Comparison of ENCODE assay signal across 11 mouse cellular contexts in genomic region chr6:91752884-91753283, GRCm38 (mm10).
A peak's percentile ranks its signal among the peaks of the same experiment; 100 is the strongest.
DNase-seq lines count a peak whose midpoint lies in the region; ATAC-seq lines count a peak whose summit lies in the region.
"Had no signal": no experiment of that assay in that cellular context is flagged by ENCODE, and none has a peak within 500 bp of the region (broad histone marks: within the 10 kb centered on the region; RNA-seq: fewer than 3 reads in every experiment).

No protein-coding gene starts in this region.

- H3K27ac ChIP-seq in heart, embryonic 14.5 days (replicated peaks in 1 of 2; ENCODE audit: control insufficient read depth in 1 of 2, insufficient read depth in 1 of 2, low read depth in 2 of 2, low read length in 2 of 2): 0 out of 4 replicates have a peak overlapping the region, but pooled peaks of 1 of the 2 experiments have one; percentile 14
- no peak overlapping the region for H3K27ac ChIP-seq in heart, embryonic 12.5 days (ENCODE audit: poor library complexity, severe bottlenecking)
- peak overlapping the region; percentile 24; the same call in 1 of the 2 replicates for H3K27ac ChIP-seq in neural tube, embryonic 15.5 days (replicated peaks)
- no peak overlapping the region for H3K27ac ChIP-seq in forebrain, embryonic 13.5 days
- H3K27ac ChIP-seq: neural tube, embryonic 12.5 days had no signal

- peaks cover 10 to 11% of the 10 kb centered on the region in 2 experiments; a peak in 2 of 4 replicates for H3K4me1 ChIP-seq in heart, embryonic 14.5 days (ENCODE audit: control insufficient read depth in 2 of 2, insufficient read depth in 2 of 2, low read length in 2 of 2)
- H3K4me1 ChIP-seq in heart, embryonic 12.5 days (replicated peaks): peaks cover 22% of the 10 kb centered on the region
- H3K4me1 ChIP-seq in neural tube, embryonic 15.5 days: peaks cover 4% of the 10 kb centered on the region; the same call in 1 of the 2 replicates
- H3K4me1 ChIP-seq in forebrain, embryonic 13.5 days: 0 out of 2 replicates have a peak, but pooled peaks cover 3% of the 10 kb centered on the region
- H3K4me1 ChIP-seq: neural tube, embryonic 12.5 days had no signal

- 59% methylated on average over 8 of the region's 8 CpGs for WGBS in heart, embryonic 14.5 days
- WGBS in heart, embryonic 12.5 days: 68% methylated on average over 8 of the region's 8 CpGs
- 53% methylated on average over 8 of the region's 8 CpGs for WGBS in neural tube, embryonic 15.5 days
- 66% methylated on average over 8 of the region's 8 CpGs for WGBS in forebrain, embryonic 13.5 days

- H3K9ac ChIP-seq in heart, embryonic 14.5 days (ENCODE audit: low read length): no peak overlapping the region
- no peak overlapping the region for H3K9ac ChIP-seq in heart, embryonic 12.5 days
- no peak overlapping the region for H3K9ac ChIP-seq in neural tube, embryonic 15.5 days (replicated peaks)
- H3K9ac ChIP-seq in forebrain, embryonic 13.5 days: no peak overlapping the region
- H3K9ac ChIP-seq: neural tube, embryonic 12.5 days had no signal

- no peak overlapping the region for H3K4me3 ChIP-seq in heart, embryonic 14.5 days (ENCODE audit: control insufficient read depth in 1 of 2, insufficient read depth in 1 of 2, low read depth in 1 of 2, low read length in 2 of 2)
- no peak overlapping the region for H3K4me3 ChIP-seq in heart, embryonic 12.5 days
- no peak overlapping the region for H3K4me3 ChIP-seq in neural tube, embryonic 15.5 days (replicated peaks)
- H3K4me3 ChIP-seq in forebrain, embryonic 13.5 days: no peak overlapping the region
- H3K4me3 ChIP-seq: embryonic facial prominence, embryonic 13.5 days; neural tube, embryonic 12.5 days had no signal

- no peaks in the 10 kb centered on the region for H3K27me3 ChIP-seq in heart, embryonic 14.5 days (ENCODE audit: control insufficient read depth, insufficient read depth, low read length)
- H3K27me3 ChIP-seq in heart, embryonic 12.5 days (replicated peaks): no peaks in the 10 kb centered on the region
- H3K27me3 ChIP-seq in neural tube, embryonic 15.5 days (replicated peaks): no peaks in the 10 kb centered on the region
- no peaks in the 10 kb centered on the region for H3K27me3 ChIP-seq in forebrain, embryonic 13.5 days
- H3K27me3 ChIP-seq: embryonic facial prominence, embryonic 13.5 days; neural tube, embryonic 12.5 days had no signal

- 0 out of 2 replicates have a peak, but pooled peaks have one; percentile 23 for ATAC-seq in heart, embryonic 14.5 days (ENCODE audit: insufficient number of reproducible peaks, insufficient read depth, low FRiP score, low read depth)
- no peak for ATAC-seq in heart, embryonic 12.5 days (ENCODE audit: insufficient number of reproducible peaks, low FRiP score)
- ATAC-seq in neural tube, embryonic 15.5 days (ENCODE audit: low FRiP score): no peak
- no peak for ATAC-seq in forebrain, embryonic 13.5 days

- H3K9me3 ChIP-seq in heart, embryonic 14.5 days (ENCODE audit: control insufficient read depth, low read length): no peaks in the 10 kb centered on the region
- no peaks in the 10 kb centered on the region; the same call in 1 of the 2 replicates for H3K9me3 ChIP-seq in heart, embryonic 12.5 days (replicated peaks)
- H3K9me3 ChIP-seq in neural tube, embryonic 15.5 days (replicated peaks): no peaks in the 10 kb centered on the region
- no peaks in the 10 kb centered on the region for H3K9me3 ChIP-seq in forebrain, embryonic 13.5 days (replicated peaks)
- H3K9me3 ChIP-seq: embryonic facial prominence, embryonic 13.5 days had no signal

- DNase-seq in lung, postnatal 10 days: peak; percentile 24
- no peak for DNase-seq in lung, postnatal 25 days (ENCODE audit: low spot score)
- peak; percentile 61 for DNase-seq in heart, postnatal 4 days
- DNase-seq: cerebellum, adult 2 months; thymus, postnatal 14 days had no signal

- peaks cover 95% of the 10 kb centered on the region for H3K36me3 ChIP-seq in heart, embryonic 14.5 days (ENCODE audit: control insufficient read depth, insufficient read depth, low read length)
- H3K36me3 ChIP-seq in heart, embryonic 12.5 days: peaks cover 74% of the 10 kb centered on the region
- H3K36me3 ChIP-seq in neural tube, embryonic 15.5 days: peaks cover 80% of the 10 kb centered on the region
- peaks cover 87% of the 10 kb centered on the region for H3K36me3 ChIP-seq in forebrain, embryonic 13.5 days (ENCODE audit: poor library complexity, severe bottlenecking)

- H3K4me2 ChIP-seq in heart, embryonic 14.5 days (ENCODE audit: low read length): no peak overlapping the region
- no peak overlapping the region for H3K4me2 ChIP-seq in heart, embryonic 12.5 days
- no peak overlapping the region for H3K4me2 ChIP-seq in neural tube, embryonic 15.5 days
- no peak overlapping the region for H3K4me2 ChIP-seq in forebrain, embryonic 13.5 days
- H3K4me2 ChIP-seq: embryonic facial prominence, embryonic 13.5 days; neural tube, embryonic 12.5 days had no signal
